Mouse (Mus musculus) ES-CJ7 (cell line): ENCODE measurements around the gene Atp5h.

ENCODE experiments used
- DNase-seq: peaks from one replicate; pipeline ENCODE4 v3.0.0; 2011; ENCODE audit warnings: low read depth, low spot score

The Atp5h gene

DNA sequence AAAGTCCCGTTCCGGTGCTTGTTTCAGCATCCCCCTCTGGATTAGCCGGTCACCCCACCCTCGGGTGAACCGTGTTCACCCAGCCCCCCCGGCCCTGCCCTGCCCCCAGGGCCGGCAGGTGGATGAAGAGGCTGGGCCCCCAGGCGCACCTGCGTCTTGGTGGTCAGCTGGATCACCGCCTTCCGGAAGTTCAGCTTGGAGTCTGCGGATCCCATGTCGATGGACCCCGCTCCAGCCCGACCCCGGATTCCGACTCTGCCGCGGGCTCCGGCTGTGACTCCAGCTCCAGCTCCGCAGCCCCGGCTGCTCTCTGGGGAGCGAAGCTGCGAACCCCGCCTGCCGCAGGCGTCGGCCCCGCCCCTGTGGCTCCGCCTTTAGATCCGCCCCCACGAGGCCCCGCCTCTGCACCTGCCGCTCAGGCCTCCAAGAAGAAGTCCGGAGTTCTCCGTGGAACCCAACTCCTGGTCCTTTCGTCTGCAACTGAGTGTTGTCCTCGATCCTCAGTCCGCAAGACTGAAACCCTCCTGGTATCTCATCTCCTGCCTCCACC is 52.3 kb downstream of the Atp5h start, which contains the start of gene Hid1:
TSS of gene Hid1 (minus strand) at position 362 of the 550 bp plus-strand sequence.
- DNase-seq: peak; percentile 75

DNA sequence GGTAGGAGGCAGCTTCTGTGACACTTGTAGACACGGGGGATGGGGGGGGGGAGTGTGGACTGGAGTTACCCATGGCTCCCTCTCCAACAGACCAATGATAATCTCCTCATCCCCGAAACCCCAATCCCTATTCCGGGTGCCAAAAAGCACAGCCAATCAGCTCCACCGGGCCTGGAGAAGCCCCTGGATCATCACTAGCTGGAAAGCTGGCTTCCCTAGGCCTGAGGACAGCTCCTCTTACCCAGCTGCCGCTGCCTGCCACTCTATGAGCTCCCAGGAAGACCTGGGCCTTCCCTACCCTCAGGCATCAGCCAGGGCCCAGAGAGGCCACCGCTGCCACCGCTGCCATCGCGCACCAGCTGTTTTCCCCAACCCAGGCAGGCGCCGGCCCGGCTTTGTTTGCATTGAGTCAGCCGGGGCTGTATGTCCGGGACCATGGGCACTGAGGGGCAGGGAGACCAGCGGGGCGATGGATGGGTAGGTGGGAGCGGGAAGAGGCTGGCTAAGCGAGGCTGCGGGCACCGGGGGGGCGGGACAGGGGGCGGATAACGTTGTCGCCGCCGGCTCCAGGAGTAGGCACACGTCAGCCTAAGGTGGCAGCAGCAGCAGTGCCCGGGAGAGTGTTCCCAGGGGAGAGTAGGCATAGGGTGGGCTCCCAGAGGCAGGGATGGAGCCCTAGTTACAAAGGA is 52.9 kb downstream of the Atp5h start:
- DNase-seq: no peak

DNA sequence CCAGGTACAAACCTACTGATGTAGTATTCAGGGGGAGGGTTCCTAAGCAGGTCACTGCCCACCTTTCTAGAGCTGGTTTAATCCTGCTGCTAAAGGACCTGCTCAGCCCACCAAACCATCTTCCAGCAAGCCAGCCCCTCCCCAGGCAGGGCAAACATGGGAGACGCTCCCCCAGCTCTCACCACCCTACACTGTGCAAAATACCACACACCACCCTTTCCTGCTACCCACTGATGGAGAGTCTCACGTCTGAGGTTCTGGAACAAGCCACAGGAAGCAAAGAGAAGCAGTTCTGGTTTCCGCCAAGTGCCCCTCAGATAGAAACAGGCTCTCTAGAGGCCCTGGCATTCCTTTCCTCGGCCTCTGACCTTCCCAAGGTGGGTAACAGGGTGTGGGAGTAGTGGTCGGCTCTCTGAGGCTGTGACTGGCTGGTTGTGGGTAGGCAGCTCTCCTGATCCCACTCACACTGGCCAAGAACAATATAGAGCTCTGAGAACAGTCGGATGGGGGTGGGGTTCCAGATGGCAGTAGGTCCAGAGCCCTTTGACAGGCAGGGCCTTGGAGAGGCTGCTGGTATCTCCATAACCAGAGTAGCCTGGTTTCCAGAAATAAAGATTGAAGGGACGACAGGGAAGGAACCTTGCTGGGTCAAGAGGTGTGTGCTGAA is 53.6 kb downstream of the Atp5h start:
- no peak for DNase-seq
